Mouse (Mus musculus) forelimb bud, embryonic 11.5 days (tissue): ENCODE measurements around the gene S1pr5.
"Not testable (repeated sequence)": the region's sequence is repeated elsewhere in the genome, so short reads cannot be mapped to it uniquely, and the experiment has no call there.

Experiments used
- DNase-seq: peaks from one replicate; pipeline ENCODE4 v3.0.0-alpha.2; 2012; ENCODE audit warnings: low read depth, low spot score

The S1pr5 gene

DNA sequence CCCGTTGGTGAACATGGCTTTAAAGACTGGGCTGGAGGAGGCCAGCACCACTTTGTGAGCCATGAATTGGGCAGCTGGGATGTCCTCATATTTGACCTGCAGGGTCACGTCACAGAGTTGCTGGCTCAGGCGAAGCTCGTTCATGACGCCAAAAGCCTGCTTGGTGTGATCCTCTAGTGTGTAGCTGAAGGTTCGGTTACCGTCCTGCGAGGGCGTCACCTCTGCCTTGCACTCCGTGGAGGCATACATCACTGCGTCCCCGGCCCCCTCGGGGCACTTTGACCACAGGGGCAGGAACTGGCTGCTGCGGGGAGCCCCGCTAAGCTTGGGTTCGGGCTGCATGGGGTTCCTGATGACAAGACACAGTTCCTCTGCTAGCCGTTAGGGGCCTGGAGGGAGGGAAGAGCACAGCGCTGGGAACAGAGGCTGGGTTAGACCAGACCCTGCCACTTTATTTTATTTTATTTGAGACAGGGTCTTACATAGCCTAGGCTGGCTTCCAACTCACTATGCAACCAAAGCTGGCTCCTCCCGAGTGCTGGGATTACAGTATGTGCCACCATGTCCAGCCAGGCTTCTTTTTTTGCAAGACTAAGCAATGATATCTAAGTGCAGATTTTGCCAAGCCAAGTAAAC lies 10.8 kb downstream of the S1pr5 start:
- no peak for DNase-seq

DNA sequence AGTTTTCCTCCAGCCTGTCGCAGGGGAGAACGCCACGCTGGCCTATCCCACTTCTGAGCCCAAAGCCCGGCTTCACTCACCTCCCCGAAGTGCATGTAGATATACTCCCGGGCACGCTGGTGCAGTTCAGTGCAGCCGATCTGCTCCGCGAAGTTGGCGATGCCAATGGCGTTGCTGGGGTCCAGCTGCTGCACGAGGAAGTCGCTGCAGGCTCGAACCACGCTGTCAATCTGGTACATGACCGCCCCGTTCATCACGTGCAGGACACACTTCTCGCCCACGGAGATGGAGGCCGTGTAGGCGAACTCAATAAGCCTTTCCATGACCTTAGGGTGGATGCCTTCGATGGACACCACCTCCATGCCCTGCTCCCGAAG lies 11.3 kb downstream of the S1pr5 start:
- DNase-seq = no peak

DNA sequence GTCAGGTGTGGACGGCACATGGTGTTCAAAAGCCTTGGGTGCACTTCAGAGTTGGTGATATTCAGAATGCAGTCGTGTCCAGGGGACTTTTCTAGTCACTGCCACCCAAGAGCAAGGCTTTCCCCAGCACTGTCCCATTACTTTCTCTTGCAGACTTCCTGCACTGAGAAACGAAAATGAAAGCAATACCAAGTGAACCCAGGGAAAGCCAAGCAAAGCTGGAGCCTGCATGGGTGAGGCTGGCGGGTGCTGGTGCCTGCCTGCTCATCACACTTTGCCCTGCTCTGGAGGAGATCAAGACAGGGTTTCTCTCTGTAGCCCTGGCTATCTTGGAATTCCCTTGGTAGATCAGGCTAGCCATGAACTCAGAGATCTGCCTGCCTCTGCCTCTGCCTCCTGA lies 12.9 kb downstream of the S1pr5 start:
- no peak for DNase-seq

DNA sequence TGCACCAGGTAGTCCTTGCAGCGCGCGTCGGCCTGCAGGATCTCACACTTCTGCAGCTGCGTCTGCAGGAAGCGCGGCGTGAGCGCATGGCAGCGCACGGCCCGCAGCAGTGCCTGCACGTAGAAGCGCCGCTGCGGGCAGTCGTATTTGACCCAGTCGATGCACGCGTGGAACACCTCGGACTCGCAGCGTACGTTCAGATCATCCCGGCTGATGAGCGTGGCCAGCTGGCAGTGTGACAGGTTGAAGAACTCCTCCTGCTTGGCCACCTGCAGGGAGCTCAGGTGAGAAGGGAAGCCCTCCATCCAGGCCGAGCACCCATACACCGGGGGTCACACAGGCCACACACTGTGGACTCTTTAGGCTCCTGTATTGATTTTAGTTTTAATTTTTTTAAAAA lies 14.4 kb downstream of the S1pr5 start:
- DNase-seq = no peak

DNA sequence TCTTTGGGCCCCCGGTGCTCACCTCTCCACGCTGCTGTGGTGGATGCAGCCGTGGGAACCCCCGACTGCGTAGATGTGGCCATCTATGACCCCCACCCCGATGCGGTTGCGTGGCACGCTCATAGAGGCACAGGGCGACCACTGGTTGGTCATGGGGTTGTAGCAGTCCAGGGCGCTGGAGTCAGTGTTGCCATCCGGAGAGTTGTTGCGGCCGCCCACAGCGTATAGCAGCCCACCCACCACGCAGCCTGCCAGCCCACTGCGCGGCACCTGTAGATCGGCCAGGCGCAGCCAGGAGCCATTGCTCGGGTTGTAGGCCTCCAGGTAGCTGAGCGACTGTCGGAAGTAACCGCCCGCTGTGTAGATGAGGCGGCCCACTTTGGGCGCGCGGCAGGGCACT lies 14.9 kb downstream of the S1pr5 start:
- DNase-seq = no peak

DNA sequence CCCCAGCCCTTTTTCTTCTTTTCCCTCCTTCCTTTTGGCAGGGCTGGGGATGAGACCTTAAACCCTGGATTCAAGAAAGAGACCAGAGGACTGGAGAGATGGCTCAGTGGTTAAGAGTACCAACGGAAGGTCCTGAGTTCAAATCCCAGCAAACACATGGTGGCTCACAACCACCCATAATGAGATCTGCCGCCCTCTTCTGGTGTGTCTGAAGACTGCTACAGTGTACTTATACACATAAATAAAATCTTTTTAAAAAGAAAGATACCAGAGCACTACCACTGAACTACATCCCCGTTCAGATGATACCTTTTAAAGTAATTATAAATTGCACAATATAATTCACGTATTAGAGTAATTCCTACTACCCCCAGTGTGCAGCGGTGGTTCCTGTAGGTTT lies 15.4 kb downstream of the S1pr5 start:
- DNase-seq = no peak

DNA sequence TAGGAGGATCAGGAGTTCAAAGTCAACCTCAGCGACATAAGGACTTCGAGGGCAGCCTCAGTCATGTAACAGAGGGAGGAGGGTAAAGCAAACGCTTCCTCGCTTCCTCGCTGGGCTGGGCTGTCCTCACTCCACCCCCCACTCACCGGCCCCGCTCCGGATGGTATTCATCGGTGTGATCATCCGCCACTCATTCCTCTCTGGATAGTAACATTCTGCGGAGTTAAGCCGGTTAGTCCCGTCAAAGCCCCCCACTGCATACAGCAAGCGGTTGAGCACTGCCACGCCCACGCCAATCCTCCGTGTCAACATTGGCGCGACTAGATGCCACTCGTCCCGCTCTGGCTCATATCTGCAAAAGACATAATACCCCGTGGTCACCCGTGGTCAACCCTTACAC lies 16.7 kb downstream of the S1pr5 start:
- DNase-seq = no peak

DNA sequence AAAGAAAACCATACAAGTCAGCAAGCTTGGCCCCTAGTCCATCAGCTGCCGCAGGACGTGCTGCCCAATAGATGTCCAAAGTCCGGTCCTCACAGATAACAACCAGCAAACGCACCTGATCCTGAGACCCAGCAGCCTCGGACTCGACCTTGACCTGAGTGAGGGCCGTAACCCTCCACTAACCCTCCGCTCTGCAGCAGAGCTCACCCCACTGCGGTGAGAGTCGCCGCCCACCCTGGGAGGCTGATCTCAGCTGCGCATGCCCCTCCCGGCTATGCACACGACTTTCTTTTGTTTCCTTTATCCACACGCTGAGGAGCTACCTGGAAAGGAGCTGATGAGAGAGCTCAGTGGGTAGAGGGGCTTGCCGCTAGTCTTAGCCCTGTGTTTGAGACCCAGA lies 20.9 kb downstream of the S1pr5 start:
- no peak for DNase-seq

DNA sequence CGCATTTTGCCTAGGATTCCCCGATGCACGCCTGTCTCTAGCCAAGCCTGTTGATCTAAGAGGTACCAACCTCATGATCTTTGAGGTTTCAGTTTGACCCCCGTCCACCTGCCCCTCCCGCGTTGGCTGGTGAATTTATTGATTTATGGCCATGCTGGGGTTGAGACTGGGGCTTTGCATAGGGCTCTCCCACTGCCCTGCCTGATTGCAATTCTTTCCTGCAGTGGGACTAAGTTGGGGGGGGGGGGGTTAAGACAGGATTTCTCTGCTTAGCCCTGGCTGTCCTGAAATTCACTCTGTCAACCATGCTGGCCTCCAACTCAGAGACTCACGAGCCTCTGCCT lies 22.9 kb downstream of the S1pr5 start:
- DNase-seq = no peak

DNA sequence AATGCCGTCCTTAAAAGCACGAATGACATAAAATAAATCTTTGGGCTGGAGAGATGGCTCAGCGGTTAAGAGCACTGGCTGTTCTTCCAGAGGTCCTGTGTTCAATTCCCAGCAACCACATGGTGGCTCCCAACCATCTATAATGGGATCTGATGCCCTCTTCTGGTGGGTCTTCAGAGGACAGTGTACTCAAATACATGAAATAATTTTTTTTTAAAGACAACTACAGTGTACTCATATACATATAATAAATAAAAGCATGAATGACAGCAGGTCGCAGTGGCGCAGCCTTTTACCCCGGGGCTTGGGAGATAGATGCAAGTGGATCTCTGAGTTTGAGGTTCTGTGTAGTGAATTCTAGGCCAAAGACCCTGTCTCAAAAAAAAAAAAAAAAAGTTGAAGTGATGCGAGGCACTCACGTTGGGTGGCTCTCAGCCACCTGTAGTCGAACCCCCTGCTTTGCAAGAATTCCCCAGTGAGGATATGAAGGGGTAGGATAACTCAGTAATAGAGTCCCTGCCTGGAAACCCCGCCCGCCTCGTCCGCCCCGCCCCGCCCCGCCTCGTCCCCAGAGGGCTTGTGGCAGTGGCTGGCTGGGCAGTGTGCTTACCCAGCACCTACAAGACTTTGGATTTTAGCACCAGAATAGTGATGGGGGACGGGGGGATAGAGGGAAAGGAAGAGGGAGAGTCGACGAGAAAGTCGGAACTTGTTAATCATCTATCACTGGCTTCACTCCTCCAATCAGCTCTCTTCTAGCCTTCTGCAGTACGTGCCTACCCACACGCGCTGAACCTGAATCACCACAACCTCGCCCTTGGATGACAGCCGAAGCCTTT lies 23.4 kb downstream of the S1pr5 start:
- no peak for DNase-seq

DNA sequence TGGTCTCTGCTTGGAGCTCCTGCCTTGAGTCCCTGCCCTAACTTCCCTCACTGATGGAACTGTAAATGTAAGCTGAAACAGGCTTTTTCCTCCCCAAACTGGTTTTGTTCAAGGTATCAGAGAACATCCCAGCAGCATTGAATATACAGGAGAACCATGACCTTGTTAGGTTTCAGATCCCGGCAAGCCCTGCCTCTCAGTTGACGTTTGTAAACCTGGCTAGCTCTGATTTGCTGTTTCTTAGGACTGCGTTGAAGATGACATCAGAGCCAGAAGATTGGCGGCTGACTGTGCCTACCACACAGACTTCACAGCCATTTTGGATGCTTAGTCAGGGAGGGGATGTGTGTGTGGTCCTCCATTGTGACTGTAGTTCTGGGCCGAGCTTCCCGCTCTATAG lies 24.3 kb downstream of the S1pr5 start:
- no peak for DNase-seq

DNA sequence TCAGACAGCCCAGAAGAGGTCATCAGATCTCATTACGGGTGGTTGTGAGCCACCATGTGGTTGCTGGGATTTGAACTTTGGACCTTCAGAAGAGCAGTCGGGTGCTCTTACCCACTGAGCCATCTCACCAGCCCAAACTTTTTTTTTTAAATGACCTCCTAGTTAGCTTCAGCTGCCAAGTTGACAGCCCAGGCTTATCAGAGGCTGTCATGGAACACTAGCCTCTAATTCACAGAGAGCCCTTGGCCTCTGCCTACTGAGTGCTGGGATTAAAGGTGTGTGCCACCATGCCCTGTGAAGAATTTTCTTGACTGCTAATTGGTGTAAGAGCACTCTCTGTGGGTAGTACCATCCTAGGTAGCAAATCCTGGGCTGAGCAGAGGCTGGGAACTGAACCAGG lies 24.8 kb downstream of the S1pr5 start:
- DNase-seq = not testable (repeated sequence)

DNA sequence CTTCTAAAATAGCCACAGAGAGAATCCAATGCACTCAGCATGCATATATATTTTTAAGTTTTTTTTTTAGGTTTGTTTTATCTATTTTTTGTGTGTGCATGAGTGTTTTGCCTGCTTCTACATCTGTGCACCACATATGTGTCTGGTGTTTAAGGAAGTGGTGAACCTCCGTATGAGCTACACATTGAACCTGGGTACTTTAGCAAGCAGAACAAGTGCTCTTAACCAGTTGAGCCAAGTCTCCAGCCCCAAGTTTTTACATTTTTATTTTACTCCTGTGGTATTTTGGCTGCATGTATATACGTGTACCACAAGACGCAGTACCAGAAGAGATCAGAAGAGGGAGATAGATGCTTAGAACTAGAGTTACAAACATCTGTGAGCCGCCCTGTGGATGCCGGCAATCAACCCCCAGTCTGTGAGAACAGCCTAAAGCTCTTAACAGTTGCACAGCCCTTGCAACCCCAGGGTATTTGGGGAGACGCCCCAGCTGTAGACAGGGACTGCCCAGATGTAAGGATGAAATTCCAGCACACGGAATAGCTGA lies 26.8 kb downstream of the S1pr5 start:
- DNase-seq = peak; percentile 82

DNA sequence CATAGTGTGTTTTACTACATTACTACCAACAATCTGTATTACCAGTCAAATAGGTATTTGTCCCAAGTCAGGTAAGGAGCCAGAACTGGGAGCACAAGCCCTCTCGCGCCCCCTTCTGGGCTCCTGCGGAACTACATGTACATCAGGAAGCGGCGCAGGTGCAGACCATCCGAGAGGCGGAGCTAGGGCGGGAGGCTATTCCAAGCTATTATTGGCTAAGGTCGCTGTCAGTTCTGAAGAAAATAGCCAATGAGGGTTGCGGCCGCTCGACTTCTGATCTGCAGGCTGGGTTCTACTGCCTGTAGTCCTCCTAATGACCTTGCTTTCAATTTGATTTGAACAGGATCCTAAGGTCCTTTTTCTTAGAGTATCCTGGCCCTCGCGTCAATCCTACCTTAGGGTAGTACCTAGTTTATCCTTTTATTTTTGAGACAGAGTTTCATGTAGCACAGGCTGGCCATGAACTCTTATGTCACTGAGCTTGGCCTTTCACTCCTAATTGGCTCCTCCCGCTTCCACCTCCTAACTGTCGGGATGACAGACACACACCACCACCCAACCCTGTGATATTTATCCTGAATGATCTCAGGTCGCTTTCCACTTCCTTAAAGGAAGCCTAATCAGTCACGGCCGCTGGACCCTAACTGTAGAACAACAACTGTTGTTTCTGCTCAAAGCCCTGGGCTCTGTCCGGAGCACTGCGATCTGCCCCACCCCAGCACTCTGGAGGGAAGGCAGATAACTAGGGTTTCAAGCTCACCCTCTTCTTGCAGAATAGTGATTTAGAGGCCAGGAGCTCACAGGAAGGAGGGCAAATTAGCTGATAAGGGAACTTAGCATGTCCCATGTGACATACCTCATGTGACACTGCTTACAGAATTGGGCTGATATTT lies 27.5 kb downstream of the S1pr5 start:
- DNase-seq = peak; percentile 93

DNA sequence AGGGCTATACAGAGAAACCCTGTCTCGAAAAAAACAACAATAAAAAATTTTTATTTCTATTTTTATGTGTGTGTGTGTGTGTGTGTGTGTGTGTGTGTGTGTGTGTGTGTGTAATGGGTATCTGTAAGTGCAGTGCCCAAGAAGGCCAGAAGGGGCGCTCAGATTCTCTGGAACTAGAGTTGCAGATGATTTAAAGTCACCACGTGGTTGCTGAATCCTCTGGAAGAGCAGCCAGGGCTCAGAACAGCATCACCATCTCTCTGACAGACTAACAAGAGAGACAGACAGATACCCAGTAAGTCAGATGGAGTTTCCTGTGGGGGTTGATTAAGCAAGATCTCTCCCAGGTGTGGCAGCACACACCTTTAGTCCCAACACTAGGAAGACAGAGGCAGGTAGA lies 28.4 kb downstream of the S1pr5 start:
- no peak for DNase-seq

DNA sequence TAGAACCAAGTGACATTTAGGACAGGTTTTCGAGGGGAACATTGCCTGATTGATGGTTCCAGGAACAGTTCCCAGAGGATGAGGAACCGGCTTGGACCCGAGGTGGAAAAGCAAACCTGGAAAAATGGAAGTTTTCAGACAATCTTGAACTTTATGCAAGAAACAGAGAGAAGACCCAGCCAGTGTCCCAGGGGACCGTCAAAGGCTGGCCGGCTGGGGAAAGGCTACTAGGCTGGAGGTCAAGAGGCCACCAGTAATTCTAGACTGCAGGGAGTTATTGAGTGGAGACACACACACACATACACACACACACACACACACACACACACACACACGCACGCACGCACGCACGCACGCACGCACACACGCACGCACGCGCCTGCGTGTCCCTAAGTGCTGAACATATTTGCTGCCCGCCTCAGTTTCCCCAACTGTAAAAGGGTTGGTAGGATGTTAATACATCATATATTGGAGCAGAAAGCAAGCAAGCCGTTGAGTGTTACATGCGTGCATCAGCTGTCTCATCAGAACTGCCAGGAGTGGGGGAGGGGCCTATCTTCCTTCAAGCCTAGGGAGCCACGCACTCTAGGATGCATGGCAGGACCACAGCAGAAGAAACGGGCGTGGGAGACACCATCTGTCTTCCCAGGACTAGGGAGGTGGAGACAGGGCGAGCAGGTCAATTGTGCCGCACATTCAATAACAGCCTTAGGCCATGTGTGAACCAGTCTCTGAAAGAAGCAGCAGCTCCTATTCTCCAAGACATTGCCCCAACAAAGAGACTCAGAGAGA lies 32.0 kb downstream of the S1pr5 start:
- no peak for DNase-seq

DNA sequence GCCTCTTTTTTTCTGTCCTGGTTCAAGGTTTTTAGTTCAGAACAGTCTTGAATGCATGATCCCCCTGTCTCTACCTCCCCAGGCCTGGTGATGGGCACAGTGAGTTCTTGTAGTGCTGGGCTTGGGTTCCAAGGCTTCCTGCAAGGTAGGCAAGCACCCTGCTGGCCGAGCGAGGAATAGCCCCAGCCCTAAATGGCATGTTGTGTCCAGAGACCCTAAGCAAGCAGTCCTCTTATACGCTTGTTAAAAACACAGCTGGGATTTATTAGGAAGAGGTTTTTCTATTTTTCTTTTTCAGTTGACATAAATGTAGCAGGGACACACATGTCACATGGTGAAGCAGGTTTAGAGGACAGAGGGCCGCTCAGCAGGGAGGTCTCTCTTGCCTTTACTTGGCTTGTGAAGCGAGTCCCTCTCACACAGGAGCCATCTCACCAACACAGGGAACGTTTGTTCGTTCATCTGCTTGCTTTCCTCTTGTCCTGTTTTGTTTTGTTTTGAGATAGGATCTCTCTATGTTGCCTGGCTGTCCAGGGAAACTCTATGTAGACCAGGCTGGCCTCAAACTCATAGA lies 34.5 kb downstream of the S1pr5 start:
- peak; percentile 59 for DNase-seq

DNA sequence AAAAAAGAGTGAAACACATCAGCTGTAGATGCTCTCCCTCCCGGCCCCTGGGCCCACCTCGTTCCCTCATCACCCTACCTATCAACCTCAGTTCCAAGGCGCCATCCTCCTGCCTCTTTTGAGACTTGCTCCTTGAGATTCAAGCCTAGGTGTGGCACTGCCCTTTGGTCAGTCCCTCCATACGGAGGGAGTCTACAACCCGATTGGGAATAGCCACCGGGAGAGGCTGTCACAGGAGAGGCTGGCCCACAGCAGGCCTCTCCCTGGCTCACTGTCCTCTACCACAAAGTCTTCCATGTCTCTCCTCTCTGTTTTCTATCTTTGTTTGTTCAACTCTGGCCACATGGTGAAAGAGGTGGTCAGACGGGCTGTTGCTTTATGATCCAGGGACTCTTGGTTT lies 36.6 kb downstream of the S1pr5 start:
- no peak for DNase-seq

DNA sequence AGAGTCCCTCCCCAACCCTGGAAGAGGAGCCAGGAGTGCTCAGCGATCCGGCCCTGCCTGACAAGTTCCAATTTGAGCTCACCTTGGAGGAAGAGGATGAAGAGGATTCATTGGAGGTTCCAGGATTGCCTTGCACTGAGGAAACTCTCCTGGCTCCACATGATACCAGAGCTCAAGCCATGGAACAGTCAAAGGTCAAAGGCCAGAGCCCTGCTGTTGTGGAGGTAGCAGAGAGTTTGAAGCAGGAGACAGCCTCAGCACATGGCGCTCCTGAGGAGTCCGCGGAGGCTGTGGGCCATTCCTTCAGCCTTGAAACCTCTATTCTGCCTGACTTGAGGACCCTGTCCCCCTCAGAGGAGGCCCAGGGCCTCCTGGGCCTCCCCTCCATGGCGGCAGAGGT lies 37.4 kb downstream of the S1pr5 start:
- DNase-seq = no peak

DNA sequence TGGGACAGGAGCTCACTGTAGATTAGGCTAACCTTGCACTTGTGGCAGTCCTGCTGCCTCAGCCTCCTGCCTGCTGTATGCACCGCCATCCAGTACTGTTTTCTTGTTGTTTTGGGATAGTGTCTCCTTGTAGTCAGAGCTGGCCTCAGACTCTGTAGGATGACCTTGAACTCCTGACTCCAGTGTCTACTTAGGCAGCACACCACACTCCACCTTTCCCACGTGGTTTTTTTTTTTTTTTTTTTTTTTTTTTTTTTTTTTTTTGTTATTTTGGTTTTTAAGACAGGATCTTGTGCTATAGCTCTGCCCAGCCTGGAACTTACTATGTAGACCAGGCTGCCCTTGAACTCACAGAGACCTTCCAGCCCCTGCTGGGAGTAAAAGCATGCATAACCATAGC lies 39.6 kb downstream of the S1pr5 start:
- DNase-seq = no peak

DNA sequence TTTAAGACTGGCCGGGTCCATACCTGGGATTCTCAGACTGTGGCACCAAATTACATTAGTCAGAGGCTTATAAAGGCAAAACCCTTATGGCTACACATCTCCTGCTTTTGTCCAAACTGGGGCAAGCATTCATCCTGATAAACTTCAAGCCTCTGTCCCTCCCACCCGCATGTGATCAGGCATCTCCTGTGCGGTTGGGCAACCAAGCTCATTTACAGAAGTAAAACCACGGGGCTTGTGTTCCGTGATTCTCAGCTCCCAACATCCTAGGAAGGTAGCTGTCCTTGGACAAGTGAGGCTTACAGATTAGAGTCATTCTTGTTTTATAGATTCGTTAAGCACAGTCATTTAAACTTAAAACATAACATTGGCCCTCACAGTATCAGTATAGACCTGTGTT lies 41.4 kb downstream of the S1pr5 start:
- no peak for DNase-seq
